Mouse (Mus musculus) adrenal gland, adult 2 months (tissue): ENCODE measurements around the gene Igsf21. TPM values are rescaled to one million over a fixed set of nuclear protein-coding genes. Genes with fewer than 3 reads are reported as not detected.

Source experiments
- DNase-seq: peaks from one replicate; pipeline ENCODE4 v3.0.0; 2021
- polyA plus RNA-seq: library from polyadenylated mRNA; depleted of rRNA; stranded (reverse); fragments of >200 nt; gene quantifications from 2 replicates; pipeline ENCODE4 v1.2.3, GENCODE M21; 2012
- total RNA-seq, 2 experiments: library from RNA; stranded (reverse); gene quantifications; 2 replicates each; pipeline ENCODE4 v1.2.3; 2021

Gene Igsf21
- total and polyA plus RNA-seq, 3 experiments: 1.3 to 6.9 (median 4.5) TPM

GRCm38 (mm10) chr4:140196717-140197116, 49.9 kb downstream of the Igsf21 start:
- DNase-seq: no peak

GRCm38 (mm10) chr4:140192276-140193002, 54.1 kb downstream of the Igsf21 start:
- no peak for DNase-seq

GRCm38 (mm10) chr4:140189601-140190000, 57.0 kb downstream of the Igsf21 start:
- DNase-seq: no peak

- no peak for DNase-seq
These were observed 58.0 kb downstream of the Igsf21 start for GRCm38 (mm10) chr4:140188626-140189025.

- DNase-seq: no peak
These were observed 59.0 kb downstream of the Igsf21 start for GRCm38 (mm10) chr4:140187404-140188145.

- DNase-seq: no peak
These were observed 67.0 kb downstream of the Igsf21 start for GRCm38 (mm10) chr4:140179576-140179975.

- no peak for DNase-seq
These were observed 69.5 kb downstream of the Igsf21 start for GRCm38 (mm10) chr4:140177055-140177454.

GRCm38 (mm10) chr4:140173746-140174399, 72.7 kb downstream of the Igsf21 start:
- DNase-seq: peak; percentile 23

- DNase-seq: no peak
These were observed 73.5 kb downstream of the Igsf21 start for GRCm38 (mm10) chr4:140173084-140173483.

GRCm38 (mm10) chr4:140171917-140172316, 74.7 kb downstream of the Igsf21 start:
- DNase-seq: no peak

GRCm38 (mm10) chr4:140171189-140171588, 75.4 kb downstream of the Igsf21 start:
- no peak for DNase-seq

GRCm38 (mm10) chr4:140165851-140166250, 80.7 kb downstream of the Igsf21 start:
- DNase-seq: no peak

GRCm38 (mm10) chr4:140164662-140165061, 81.9 kb downstream of the Igsf21 start:
- DNase-seq: no peak

GRCm38 (mm10) chr4:140159617-140160016, 87.0 kb downstream of the Igsf21 start:
- DNase-seq: no peak

GRCm38 (mm10) chr4:140154899-140155463, 91.6 kb downstream of the Igsf21 start:
- DNase-seq: no peak

- no peak for DNase-seq
These were observed 92.1 kb downstream of the Igsf21 start for GRCm38 (mm10) chr4:140154484-140154883.

- DNase-seq: no peak
These were observed 92.9 kb downstream of the Igsf21 start for GRCm38 (mm10) chr4:140153711-140154114.

- peak; percentile 37 for DNase-seq
These were observed 93.5 kb downstream of the Igsf21 start for GRCm38 (mm10) chr4:140153101-140153500.

GRCm38 (mm10) chr4:140149706-140150105, 96.9 kb downstream of the Igsf21 start:
- DNase-seq: no peak

GRCm38 (mm10) chr4:140147857-140148695, 98.5 kb downstream of the Igsf21 start:
- DNase-seq: no peak

GRCm38 (mm10) chr4:140147079-140147840, 99.3 kb downstream of the Igsf21 start:
- no peak for DNase-seq
